Mouse (Mus musculus) lung, postnatal 0 days (tissue): ENCODE measurements around the gene Vrk1.

Experiments used
- CTCF ChIP-seq: IDR thresholded peaks from 2 replicates; pipeline ENCODE4 v1.5.1; 2016; ENCODE audit warnings: antibody characterized with exemption, mild to moderate bottlenecking
- EP300 ChIP-seq: IDR thresholded peaks from 2 replicates; pipeline ENCODE4 v1.6.1; 2016; ENCODE audit warnings: antibody characterized with exemption, mild to moderate bottlenecking, control low read depth

DNA sequence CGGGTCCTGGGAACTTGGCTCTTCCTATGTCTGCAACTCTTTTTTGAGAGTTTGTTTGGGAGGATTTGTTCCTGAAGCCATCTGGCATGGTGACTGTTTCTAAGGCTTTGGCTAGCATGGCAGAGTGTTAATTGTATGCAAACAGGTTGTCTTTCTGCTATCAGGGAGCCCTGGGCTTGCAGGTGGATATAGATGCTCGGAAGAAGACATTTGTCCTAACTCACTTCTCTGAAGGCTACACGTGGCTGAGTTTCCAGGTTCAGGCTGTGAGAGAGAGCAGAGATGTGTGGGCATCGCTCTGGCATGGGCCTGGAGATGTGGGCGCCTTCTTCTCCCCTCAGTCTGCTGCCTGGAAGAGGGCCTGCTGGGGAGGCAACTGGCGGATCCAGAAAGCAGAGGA lies 27.4 kb upstream of the Vrk1 start:
- TF ChIP-seq CTCF (no peak), EP300 (no peak)
